Mouse (Mus musculus) neural tube, embryonic 15.5 days (tissue): ENCODE measurements around the gene Pde1b. TPM values are rescaled to one million over a fixed set of nuclear protein-coding genes. Genes with fewer than 3 reads are reported as not detected.

ENCODE experiments used
- ATAC-seq: fragments of 200-750 bp; cut with Nextera tagmentation; 2 replicates; pipeline ENCODE4 v1.8.0; 2017; ENCODE audit warnings: mild to moderate bottlenecking, moderate TSS enrichment, moderate library complexity; ENCODE audit not compliant: low FRiP score
- H3K27ac ChIP-seq: fragments of 300-500 bp; sonication (generic); replicated peaks from 2 replicates; pipeline ENCODE4 v1.5.1; 2015; ENCODE audit warnings: mild to moderate bottlenecking, inconsistent platforms
- H3K27me3 ChIP-seq: fragments of 300-500 bp; sonication (generic); replicated peaks from 2 replicates; pipeline ENCODE4 v1.6.1; 2015; ENCODE audit warnings: inconsistent platforms
- H3K36me3 ChIP-seq: fragments of 300-500 bp; sonication (generic); 2 replicates; pipeline ENCODE4 v1.6.1; 2015; ENCODE audit warnings: inconsistent platforms
- H3K4me1 ChIP-seq: fragments of 300-500 bp; sonication (generic); 2 replicates; pipeline ENCODE4 v1.6.1; 2015; ENCODE audit warnings: inconsistent platforms
- H3K4me2 ChIP-seq: fragments of 300-500 bp; sonication (generic); 2 replicates; pipeline ENCODE4 v1.6.1; 2015; ENCODE audit warnings: inconsistent platforms, mild to moderate bottlenecking, moderate library complexity
- H3K4me3 ChIP-seq: fragments of 300-500 bp; sonication (generic); replicated peaks from 2 replicates; pipeline ENCODE4 v1.5.1; 2015; ENCODE audit warnings: mild to moderate bottlenecking, inconsistent platforms
- H3K9ac ChIP-seq: fragments of 300-500 bp; sonication (generic); replicated peaks from 2 replicates; pipeline ENCODE4 v1.6.1; 2015; ENCODE audit warnings: mild to moderate bottlenecking, inconsistent platforms
- H3K9me3 ChIP-seq: fragments of 300-500 bp; sonication (generic); replicated peaks from 2 replicates; pipeline ENCODE4 v1.6.1; 2016; ENCODE audit warnings: inconsistent platforms
- WGBS: fragments of 180-500 bp; shearing (Covaris S2); methylation state at CpG from one replicate; pipeline ENCODE4 v1.1.7; 2015; ENCODE audit warnings: mixed read lengths; 5-methylcytosine and 5-hydroxymethylcytosine counted together
- polyA plus RNA-seq: library from polyadenylated mRNA; unstranded; fragments of >200 nt; fragmentation: Nextera tagmentation; extraction: Ambion mirVana; gene quantifications from 2 replicates; pipeline ENCODE4 v1.2.1, GENCODE M21; 2015

The Pde1b gene
- polyA plus RNA-seq, 1 experiment from 2014 or later: 89.8 TPM

DNA sequence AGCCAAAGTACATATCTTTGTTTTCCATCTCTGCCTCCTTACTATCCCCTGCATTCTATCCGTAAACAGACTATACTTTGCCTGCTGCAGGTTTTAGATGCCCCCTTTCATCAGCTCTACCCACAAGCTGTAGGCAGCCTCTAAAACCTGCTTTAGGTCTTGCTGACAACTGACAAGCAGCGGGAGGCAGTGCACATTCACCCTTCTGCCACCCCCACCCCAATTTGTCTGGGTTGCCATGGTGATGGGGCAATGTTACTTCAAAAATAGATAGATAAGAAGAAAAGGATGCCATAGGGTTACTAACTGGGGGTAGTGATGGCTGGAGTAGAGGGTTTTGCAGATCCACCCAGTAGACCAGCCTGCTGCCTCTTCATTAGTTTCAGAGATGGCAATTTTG lies 18.3 kb upstream of the Pde1b start:
- no peak overlapping the region for H3K9ac ChIP-seq
- no peak overlapping the region for H3K4me2 ChIP-seq
- peaks cover 6% of the 10 kb centered on the region for H3K4me1 ChIP-seq
- no peak overlapping the region for H3K27ac ChIP-seq
- no peaks in the 10 kb centered on the region for H3K27me3 ChIP-seq
- no peak overlapping the region for H3K4me3 ChIP-seq
- no peaks in the 10 kb centered on the region for H3K36me3 ChIP-seq
- 28% methylated on average over 2 of the region's 2 CpGs for WGBS
- ATAC-seq: no peak
- no peaks in the 10 kb centered on the region for H3K9me3 ChIP-seq

DNA sequence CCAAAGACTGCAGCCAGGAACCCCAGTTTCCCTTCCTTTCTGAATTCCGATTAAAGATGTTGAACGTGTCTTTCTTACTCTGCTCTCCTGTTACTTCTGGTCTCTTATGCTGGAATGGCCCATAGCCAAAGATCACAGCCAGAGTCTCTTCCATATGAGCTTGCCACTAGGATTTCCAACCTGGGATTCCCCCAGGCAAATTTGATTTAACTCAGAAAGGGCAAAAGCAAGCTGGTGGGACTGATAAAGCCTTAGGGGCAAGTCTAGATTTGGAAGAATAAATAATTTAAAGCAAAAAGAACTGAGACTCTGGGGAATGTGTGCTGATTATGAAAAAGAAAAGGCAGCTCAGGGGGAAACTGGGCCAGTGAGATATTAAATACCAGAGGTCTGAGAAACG lies 17.7 kb upstream of the Pde1b start:
- H3K4me2 ChIP-seq: no peak overlapping the region
- WGBS: 36% methylated on average over 3 of the region's 3 CpGs
- H3K9me3 ChIP-seq: no peaks in the 10 kb centered on the region
- H3K9ac ChIP-seq: no peak overlapping the region
- no peak for ATAC-seq
- H3K4me1 ChIP-seq: peaks cover 6% of the 10 kb centered on the region
- H3K27me3 ChIP-seq: no peaks in the 10 kb centered on the region
- H3K4me3 ChIP-seq: no peak overlapping the region
- H3K27ac ChIP-seq: no peak overlapping the region
- H3K36me3 ChIP-seq: no peaks in the 10 kb centered on the region

DNA sequence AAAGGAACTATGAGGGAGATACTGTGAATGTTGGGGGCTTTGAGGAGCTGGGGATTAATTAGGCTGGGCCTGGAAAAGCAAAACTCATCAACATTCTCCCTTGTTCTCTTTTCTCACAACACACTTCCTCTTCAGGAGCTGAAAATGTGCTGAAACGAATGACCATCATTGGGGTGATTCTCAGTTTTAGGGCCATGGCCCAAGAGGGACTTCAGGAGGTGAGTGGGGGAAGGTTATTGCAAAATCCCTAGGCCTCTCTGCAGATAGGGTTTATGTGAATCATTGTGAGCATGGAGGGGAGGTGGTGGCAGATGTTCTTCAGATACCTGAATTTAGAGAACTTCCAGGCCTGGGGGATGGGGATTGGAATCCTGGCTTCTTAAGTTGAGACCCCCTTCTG lies 16.2 kb upstream of the Pde1b start:
- H3K4me2 ChIP-seq: no peak overlapping the region
- 50% methylated on average over 1 of the region's 1 CpGs for WGBS
- no peak for ATAC-seq
- no peak overlapping the region for H3K4me3 ChIP-seq
- no peaks in the 10 kb centered on the region for H3K36me3 ChIP-seq
- no peak overlapping the region for H3K27ac ChIP-seq
- no peaks in the 10 kb centered on the region for H3K27me3 ChIP-seq
- no peak overlapping the region for H3K9ac ChIP-seq
- peaks cover 6% of the 10 kb centered on the region for H3K4me1 ChIP-seq
- H3K9me3 ChIP-seq: no peaks in the 10 kb centered on the region

DNA sequence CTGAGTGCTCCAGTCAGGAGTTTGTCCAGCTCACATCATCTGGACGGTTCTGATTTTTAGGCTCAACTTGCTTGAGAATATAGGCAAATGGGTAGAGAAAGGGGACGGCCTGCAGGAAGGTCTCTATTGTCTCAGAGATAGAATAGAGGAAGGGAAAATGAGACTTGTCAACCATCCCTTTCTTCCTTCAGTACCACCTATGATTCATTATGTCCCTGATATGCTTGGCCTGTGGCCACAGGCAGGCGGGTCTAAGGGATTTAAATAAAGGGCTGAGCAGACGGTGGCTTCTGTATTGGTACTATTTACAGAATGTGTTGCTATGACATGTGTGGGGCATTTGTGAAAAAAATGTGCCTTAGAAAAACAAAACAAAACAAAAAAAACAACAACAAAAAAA lies 14.5 kb upstream of the Pde1b start:
- no peak for ATAC-seq
- no peak overlapping the region for H3K27ac ChIP-seq
- H3K36me3 ChIP-seq: no peaks in the 10 kb centered on the region
- no peak overlapping the region for H3K4me3 ChIP-seq
- H3K4me2 ChIP-seq: no peak overlapping the region
- 47% methylated on average over 4 of the region's 4 CpGs for WGBS
- no peaks in the 10 kb centered on the region for H3K27me3 ChIP-seq
- H3K9me3 ChIP-seq: no peaks in the 10 kb centered on the region
- H3K9ac ChIP-seq: no peak overlapping the region
- peaks cover 6% of the 10 kb centered on the region for H3K4me1 ChIP-seq

DNA sequence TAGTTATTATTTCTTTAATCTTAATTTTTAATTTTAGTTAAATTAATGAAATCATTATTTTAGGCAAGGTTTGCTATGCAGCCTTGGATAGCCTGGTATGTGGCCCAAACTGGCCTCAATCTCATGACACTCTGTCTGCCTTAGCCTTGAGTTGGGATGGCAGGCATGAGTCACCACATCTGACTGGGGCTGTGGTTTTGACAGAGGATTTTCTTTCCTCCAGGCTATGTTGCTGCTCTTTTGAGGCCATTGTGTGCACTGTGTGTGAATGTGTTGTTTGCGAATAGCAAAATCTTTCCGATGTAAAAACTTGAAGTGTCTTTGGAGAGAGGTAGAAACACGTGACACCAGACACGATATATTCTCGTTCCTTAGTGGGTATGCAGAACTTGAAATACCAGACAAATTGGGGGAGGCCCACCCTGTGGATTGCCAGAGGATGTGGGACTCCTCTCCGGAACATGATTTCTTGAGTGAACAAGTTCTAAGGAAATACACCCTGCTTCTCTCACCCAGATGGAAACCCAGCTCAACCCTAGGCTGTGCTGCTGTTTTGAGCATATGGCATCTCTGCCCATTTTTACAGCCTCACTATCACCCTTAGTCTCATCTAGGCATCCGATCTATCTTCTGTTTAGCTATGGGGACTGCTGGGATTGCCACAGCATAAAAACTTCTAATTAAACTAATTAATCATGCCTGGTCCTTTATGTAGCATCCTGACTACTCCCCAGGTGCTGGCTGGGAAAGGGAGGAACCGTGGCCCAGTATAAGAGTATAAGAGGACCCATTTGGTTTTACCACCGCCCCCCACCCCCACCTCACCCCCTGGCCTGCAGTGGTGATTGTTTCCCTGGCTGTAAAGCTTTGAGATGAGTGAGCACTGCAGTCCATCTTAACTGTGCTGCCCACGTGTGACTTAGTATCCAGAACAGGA lies 6.4 kb upstream of the Pde1b start:
- ATAC-seq: peak; percentile 65
- peak overlapping the region; percentile 56 for H3K27ac ChIP-seq
- no peaks in the 10 kb centered on the region for H3K9me3 ChIP-seq

DNA sequence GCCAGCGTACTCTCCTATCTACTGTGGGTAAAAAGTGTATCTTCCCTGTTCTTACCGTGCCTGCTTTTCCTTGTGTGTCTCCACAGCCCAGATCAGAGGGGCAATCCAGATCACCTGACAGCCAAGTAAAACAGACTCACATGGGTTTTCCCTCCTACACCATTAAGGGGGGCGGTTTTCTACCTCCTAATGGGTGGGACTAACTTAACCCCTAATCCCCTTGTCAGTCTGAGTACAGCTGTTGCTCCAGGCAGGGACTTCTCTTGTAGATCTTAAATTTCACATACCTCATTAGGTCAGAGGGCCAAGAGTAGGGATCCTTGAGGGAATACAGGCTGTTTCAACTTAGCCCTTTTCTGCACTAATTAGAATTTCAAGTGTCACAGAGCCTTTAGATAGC lies 4.7 kb upstream of the Pde1b start:
- no peak overlapping the region; the same call in 1 of the 2 replicates for H3K27ac ChIP-seq
- ATAC-seq: no peak
- peaks cover 37% of the 10 kb centered on the region for H3K4me1 ChIP-seq
- no peak overlapping the region for H3K4me3 ChIP-seq
- 32% methylated on average over 3 of the region's 3 CpGs for WGBS
- no peaks in the 10 kb centered on the region for H3K36me3 ChIP-seq
- no peak overlapping the region for H3K9ac ChIP-seq
- H3K9me3 ChIP-seq: no peaks in the 10 kb centered on the region
- H3K27me3 ChIP-seq: no peaks in the 10 kb centered on the region
- H3K4me2 ChIP-seq: no peak overlapping the region

More for the DNA sequence above, 6.4 kb upstream of the Pde1b start:
- H3K4me1 ChIP-seq: peaks cover 30% of the 10 kb centered on the region
- no peaks in the 10 kb centered on the region for H3K36me3 ChIP-seq
- 45% methylated on average over 10 of the region's 10 CpGs for WGBS
- no peaks in the 10 kb centered on the region for H3K27me3 ChIP-seq
- H3K9ac ChIP-seq: no peak overlapping the region
- H3K4me2 ChIP-seq: no peak overlapping the region
- no peak overlapping the region for H3K4me3 ChIP-seq

DNA sequence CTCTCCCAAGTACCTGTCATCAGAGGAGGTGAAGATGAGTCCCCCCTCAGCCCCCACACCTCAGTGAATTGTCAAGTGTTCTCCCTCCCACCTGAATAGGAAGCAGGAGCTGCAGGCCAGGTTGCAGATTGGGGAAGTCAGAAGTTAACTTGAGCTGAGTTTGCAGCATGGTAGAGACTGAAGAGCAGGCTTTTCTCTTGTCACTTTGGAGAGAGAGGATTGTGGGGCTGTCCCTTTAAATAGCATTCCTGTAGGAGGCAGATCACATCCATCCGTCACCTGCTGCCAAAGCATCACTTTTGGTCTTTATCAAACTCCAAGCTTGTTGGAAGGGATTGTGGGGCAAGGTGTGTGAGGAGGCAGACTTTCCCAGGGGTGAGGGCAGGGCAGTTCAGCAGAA lies 2.1 kb upstream of the Pde1b start:
- Histone ChIP-seq H3K9me3 (no peaks in the 10 kb centered on the region), H3K4me1 (peaks cover 56% of the 10 kb centered on the region), H3K4me2 (no peak overlapping the region), H3K27me3 (no peaks in the 10 kb centered on the region), H3K27ac (no peak overlapping the region), H3K9ac (no peak overlapping the region), H3K36me3 (no peaks in the 10 kb centered on the region), H3K4me3 (no peak overlapping the region)
- ATAC-seq: no peak
- 74% methylated on average over 1 of the region's 1 CpGs for WGBS

DNA sequence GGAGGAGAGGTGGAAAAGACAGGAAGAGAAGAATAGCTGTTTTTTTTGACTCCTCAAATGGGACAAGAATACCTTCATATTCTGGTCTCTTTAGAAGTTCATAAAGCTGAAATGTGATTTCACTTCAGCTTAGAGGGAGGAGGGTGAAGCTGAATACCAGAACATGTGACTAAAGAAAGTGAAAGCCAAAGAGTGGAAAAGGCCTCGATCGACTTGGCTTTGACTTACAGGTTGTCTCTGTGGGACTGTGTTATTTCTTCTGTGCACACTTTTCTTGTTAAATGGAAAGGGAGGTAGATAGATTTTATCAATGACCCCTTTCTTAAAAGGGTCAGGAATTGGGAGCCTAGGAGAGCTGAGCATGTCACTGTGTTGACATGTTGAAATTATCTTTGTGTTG lies 1.6 kb upstream of the Pde1b start:
- H3K4me2 ChIP-seq: no peak overlapping the region
- no peaks in the 10 kb centered on the region for H3K36me3 ChIP-seq
- no peaks in the 10 kb centered on the region for H3K27me3 ChIP-seq
- no peak overlapping the region for H3K27ac ChIP-seq
- no peak overlapping the region for H3K9ac ChIP-seq
- H3K4me1 ChIP-seq: peaks cover 56% of the 10 kb centered on the region
- 74% methylated on average over 2 of the region's 2 CpGs for WGBS
- no peaks in the 10 kb centered on the region for H3K9me3 ChIP-seq
- no peak overlapping the region for H3K4me3 ChIP-seq
- no peak for ATAC-seq

DNA sequence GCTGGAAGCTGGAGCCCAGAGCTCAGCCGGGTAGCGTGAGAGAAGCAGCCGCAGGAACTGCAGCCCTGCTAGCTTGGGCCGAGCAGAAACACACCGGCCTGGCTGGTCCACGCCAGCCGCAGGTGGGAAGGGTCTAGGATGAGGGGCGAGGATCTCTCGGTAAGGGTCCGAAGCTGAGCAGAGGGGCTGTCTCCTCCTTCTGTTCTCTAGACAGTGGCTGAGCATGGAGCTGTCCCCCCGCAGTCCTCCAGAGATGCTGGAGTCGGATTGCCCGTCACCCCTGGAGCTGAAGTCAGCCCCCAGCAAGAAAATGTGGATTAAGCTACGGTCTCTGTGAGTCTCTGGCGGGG lies 392 bp downstream of the Pde1b start:
- H3K27ac ChIP-seq: peak overlapping the region; percentile 87
- peak overlapping the region; percentile 91 for H3K9ac ChIP-seq
- peak; percentile 68 for ATAC-seq
- under 1% methylated on average over 15 of the region's 15 CpGs for WGBS
- H3K4me3 ChIP-seq: peak overlapping the region; percentile 72
- no peaks in the 10 kb centered on the region for H3K9me3 ChIP-seq
- peaks cover 51% of the 10 kb centered on the region for H3K4me1 ChIP-seq
- no peaks in the 10 kb centered on the region for H3K27me3 ChIP-seq
- H3K4me2 ChIP-seq: peak overlapping the region; percentile 82
- H3K36me3 ChIP-seq: no peaks in the 10 kb centered on the region

DNA sequence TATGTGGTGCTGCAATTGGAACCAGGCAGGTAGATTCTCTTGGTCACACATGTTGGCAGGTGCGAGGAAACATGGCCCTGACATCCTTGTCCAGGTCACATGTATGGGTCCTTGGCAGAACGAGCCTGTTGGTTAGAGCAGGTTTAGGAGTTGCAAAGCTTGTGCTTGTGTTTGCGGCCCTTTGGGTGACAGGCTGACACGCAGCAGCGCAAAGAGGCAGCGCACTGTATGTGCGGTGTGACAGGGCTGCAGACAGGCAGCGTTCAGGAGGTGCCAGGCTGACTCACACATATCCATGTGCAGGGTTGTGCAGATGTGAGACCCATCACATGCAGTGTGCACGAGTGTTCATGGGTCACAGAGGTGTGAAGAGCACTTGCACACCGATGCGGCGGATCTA lies 826 bp downstream of the Pde1b start:
- H3K9me3 ChIP-seq: no peaks in the 10 kb centered on the region
- no peaks in the 10 kb centered on the region for H3K36me3 ChIP-seq
- H3K9ac ChIP-seq: peak overlapping the region; percentile 91
- peak overlapping the region; percentile 87 for H3K27ac ChIP-seq
- peak overlapping the region; percentile 72 for H3K4me3 ChIP-seq
- peaks cover 53% of the 10 kb centered on the region for H3K4me1 ChIP-seq
- H3K4me2 ChIP-seq: peak overlapping the region; percentile 82
- peak; percentile 60 for ATAC-seq
- no peaks in the 10 kb centered on the region for H3K27me3 ChIP-seq
- WGBS: 30% methylated on average over 12 of the region's 12 CpGs

DNA sequence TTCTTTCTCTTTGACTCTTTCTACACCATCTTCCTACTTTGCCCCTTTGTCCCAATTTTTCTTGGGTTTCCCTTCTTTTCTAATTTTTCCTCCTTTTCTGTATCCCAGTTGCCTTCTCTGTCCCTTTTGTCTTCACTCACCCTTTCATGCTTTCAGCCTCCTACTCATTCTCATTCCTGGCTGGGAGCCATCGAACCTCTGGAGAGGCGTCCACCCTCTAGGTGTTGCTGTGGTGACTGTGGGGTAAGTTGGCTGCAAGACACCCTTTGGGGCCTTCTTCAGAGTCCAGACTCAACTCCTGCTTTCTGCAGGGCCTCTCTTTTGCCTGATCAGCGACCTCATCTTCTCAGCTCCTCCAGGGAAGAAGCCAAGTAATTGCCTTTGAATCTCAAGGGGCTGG lies 6.5 kb downstream of the Pde1b start:
- Histone ChIP-seq H3K9ac (no peak overlapping the region), H3K4me1 (peaks cover 77% of the 10 kb centered on the region), H3K9me3 (no peaks in the 10 kb centered on the region), H3K36me3 (no peaks in the 10 kb centered on the region), H3K4me2 (no peak overlapping the region), H3K4me3 (no peak overlapping the region), H3K27ac (peak overlapping the region; percentile 41), H3K27me3 (no peaks in the 10 kb centered on the region)
- WGBS: 50% methylated on average over 3 of the region's 3 CpGs
- no peak for ATAC-seq

DNA sequence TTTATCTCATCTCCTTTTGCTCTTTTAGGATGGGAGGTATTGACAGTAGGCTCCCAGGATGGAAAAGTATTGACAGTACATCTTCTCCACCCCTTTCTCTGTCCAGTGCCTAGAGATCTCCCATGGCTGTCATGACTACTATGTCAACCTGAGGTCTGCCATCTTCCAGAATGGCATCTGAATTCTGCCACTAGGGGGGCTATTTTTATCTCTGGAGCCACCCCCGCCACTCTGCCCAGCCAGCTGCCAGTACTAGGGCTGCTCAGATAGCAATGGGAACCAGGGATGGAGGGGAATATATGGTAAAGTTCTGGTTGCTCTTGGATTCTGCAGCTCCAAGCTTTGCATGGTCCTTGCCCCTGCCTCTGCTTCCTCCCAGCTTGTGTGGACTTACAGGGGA lies 8.8 kb downstream of the Pde1b start:
- no peaks in the 10 kb centered on the region for H3K36me3 ChIP-seq
- peaks cover 74% of the 10 kb centered on the region for H3K4me1 ChIP-seq
- ATAC-seq: no peak
- no peaks in the 10 kb centered on the region for H3K27me3 ChIP-seq
- 67% methylated on average over 1 of the region's 1 CpGs for WGBS
- no peak overlapping the region for H3K4me2 ChIP-seq
- no peak overlapping the region for H3K4me3 ChIP-seq
- no peak overlapping the region for H3K27ac ChIP-seq
- H3K9me3 ChIP-seq: no peaks in the 10 kb centered on the region
- H3K9ac ChIP-seq: no peak overlapping the region
